Mouse (Mus musculus) liver, embryonic 14.5 days (tissue): Measurements from ENCODE around the gene Nenf.

Source experiments
- CTCF ChIP-seq: IDR thresholded peaks from 2 replicates; pipeline ENCODE4 v1.5.1; 2016; ENCODE audit warnings: antibody characterized with exemption, low read depth, control low read depth
- EP300 ChIP-seq: IDR thresholded peaks from 2 replicates; pipeline ENCODE4 v1.6.1; 2016; ENCODE audit warnings: antibody characterized with exemption, low read depth

GRCm38 (mm10) chr1:191272660-191273059, 45.3 kb downstream of the Nenf start:
- TF ChIP-seq CTCF (no peak), EP300 (no peak)
